Mouse (Mus musculus): ENCODE data around the gene Cyp4f16. TPM values are rescaled to one million over a fixed set of nuclear protein-coding genes. Genes with fewer than 3 reads are reported as not detected.
"Not testable (repeated sequence)": the region's sequence is repeated elsewhere in the genome, so short reads cannot be mapped to it uniquely, and the experiment has no call there.

Cyp4f16 gene
- 3.4 and 10.1 TPM in 2 replicates for polyA plus RNA-seq (2011; ENCODE audit: insufficient read depth, insufficient read length, low replicate concordance, missing spikeins)

- not testable (repeated sequence) for H3K4me1 ChIP-seq (ENCODE audit: control insufficient read depth, insufficient read depth, low read length); H3K27ac ChIP-seq (ENCODE audit: control insufficient read depth, insufficient read depth, low read depth, low read length, poor library complexity)
- WGBS, result 5% methylated on average over 5 of the region's 5 CpGs
Measured at GRCm38 (mm10) chr17:32536051-32536866, at the start of gene Cyp4f16. Gene Cyp4f16 (plus strand): TSS chr17:32536558.

GRCm38 (mm10) chr17:32492349-32492980, 43.9 kb upstream of the Cyp4f16 start:
- Histone ChIP-seq H3K27ac (ENCODE audit: control insufficient read depth, insufficient read depth, low read depth, low read length, poor library complexity) (no peak overlapping the region), H3K4me1 (ENCODE audit: control insufficient read depth, insufficient read depth, low read length) (no peaks in the 10 kb centered on the region; the same call in 1 of the 2 replicates), H3K4me3 (replicated peaks; ENCODE audit: control insufficient read depth, low read depth, low read length) (peak overlapping the region; percentile 33)
- TF ChIP-seq CTCF (IDR thresholded peaks at IDR 0.05; ENCODE audit: control insufficient read depth, insufficient read depth, low read length) (no peak), POLR2A (IDR thresholded peaks at IDR 0.05; ENCODE audit: borderline replicate concordance, control insufficient read depth, low read depth, low read length) (no peak)
- WGBS, result 20% methylated on average over 30 of the region's 30 CpGs

More at GRCm38 (mm10) chr17:32536051-32536866, at the start of gene Cyp4f16:
- peak within 1 kb of the TSS; percentile 55 for H3K4me3 ChIP-seq (replicated peaks; ENCODE audit: control insufficient read depth, low read depth, low read length)

- Histone ChIP-seq H3K27ac (ENCODE audit: control insufficient read depth, insufficient read depth, low read depth, low read length, poor library complexity) (no peak overlapping the region), H3K4me1 (ENCODE audit: control insufficient read depth, insufficient read depth, low read length) (no peaks in the 10 kb centered on the region; the same call in 1 of the 2 replicates), H3K4me3 (replicated peaks; ENCODE audit: control insufficient read depth, low read depth, low read length) (no peak overlapping the region)
- WGBS, result 36% methylated on average over 1 of the region's 1 CpGs
- TF ChIP-seq CTCF (IDR thresholded peaks at IDR 0.05; ENCODE audit: control insufficient read depth, insufficient read depth, low read length) (peak; percentile 43; the same call in 1 of the 2 replicates), POLR2A (IDR thresholded peaks at IDR 0.05; ENCODE audit: borderline replicate concordance, control insufficient read depth, low read depth, low read length) (no peak)
Measured at GRCm38 (mm10) chr17:32494601-32495000, 41.8 kb upstream of the Cyp4f16 start.

GRCm38 (mm10) chr17:32500511-32500910, 35.8 kb upstream of the Cyp4f16 start:
- 78% methylated on average over 4 of the region's 4 CpGs for WGBS
- not testable (repeated sequence) for H3K4me3 ChIP-seq (replicated peaks; ENCODE audit: control insufficient read depth, low read depth, low read length); H3K4me1 ChIP-seq (ENCODE audit: control insufficient read depth, insufficient read depth, low read length); H3K27ac ChIP-seq (ENCODE audit: control insufficient read depth, insufficient read depth, low read depth, low read length, poor library complexity)

GRCm38 (mm10) chr17:32501051-32501450, 35.3 kb upstream of the Cyp4f16 start:
- Histone ChIP-seq H3K4me3 (replicated peaks; ENCODE audit: control insufficient read depth, low read depth, low read length) (no peak overlapping the region), H3K27ac (ENCODE audit: control insufficient read depth, insufficient read depth, low read depth, low read length, poor library complexity) (no peak overlapping the region), H3K4me1 (ENCODE audit: control insufficient read depth, insufficient read depth, low read length) (no peaks in the 10 kb centered on the region)
- WGBS, result 71% methylated on average over 3 of the region's 3 CpGs
- TF ChIP-seq CTCF (IDR thresholded peaks at IDR 0.05; ENCODE audit: control insufficient read depth, insufficient read depth, low read length) (no peak), POLR2A (IDR thresholded peaks at IDR 0.05; ENCODE audit: borderline replicate concordance, control insufficient read depth, low read depth, low read length) (no peak)

GRCm38 (mm10) chr17:32503111-32503510, 33.2 kb upstream of the Cyp4f16 start:
- no peak for TF ChIP-seq POLR2A (IDR thresholded peaks at IDR 0.05; ENCODE audit: borderline replicate concordance, control insufficient read depth, low read depth, low read length)
- Histone ChIP-seq H3K27ac (ENCODE audit: control insufficient read depth, insufficient read depth, low read depth, low read length, poor library complexity) (no peak overlapping the region), H3K4me1 (ENCODE audit: control insufficient read depth, insufficient read depth, low read length) (no peaks in the 10 kb centered on the region), H3K4me3 (replicated peaks; ENCODE audit: control insufficient read depth, low read depth, low read length) (no peak overlapping the region)
- 66% methylated on average over 2 of the region's 2 CpGs for WGBS

- WGBS, result 3% methylated on average over 30 of the region's 30 CpGs
- H3K27ac ChIP-seq (ENCODE audit: control insufficient read depth, insufficient read depth, low read depth, low read length, poor library complexity), result no peak within 1 kb of the TSS
Measured at GRCm38 (mm10) chr17:32505851-32506728, 30.3 kb upstream of the Cyp4f16 start, which contains the start of gene Cyp4f17. Gene Cyp4f17 (plus strand): TSS chr17:32506050.

GRCm38 (mm10) chr17:32506729-32507245, 29.6 kb upstream of the Cyp4f16 start:
- 60% methylated on average over 9 of the region's 9 CpGs for WGBS
- H3K4me1 ChIP-seq (ENCODE audit: control insufficient read depth, insufficient read depth, low read length), result no peaks in the 10 kb centered on the region
- H3K4me3 ChIP-seq (replicated peaks; ENCODE audit: control insufficient read depth, low read depth, low read length), result peak overlapping the region; percentile 3
- H3K27ac ChIP-seq (ENCODE audit: control insufficient read depth, insufficient read depth, low read depth, low read length, poor library complexity), result no peak overlapping the region
- TF ChIP-seq CTCF (IDR thresholded peaks at IDR 0.05; ENCODE audit: control insufficient read depth, insufficient read depth, low read length) (no peak), POLR2A (IDR thresholded peaks at IDR 0.05; ENCODE audit: borderline replicate concordance, control insufficient read depth, low read depth, low read length) (no peak)

More at GRCm38 (mm10) chr17:32505851-32506728, 30.3 kb upstream of the Cyp4f16 start, which contains the start of gene Cyp4f17:
- H3K4me1 ChIP-seq (ENCODE audit: control insufficient read depth, insufficient read depth, low read length), result no peaks in the 10 kb centered on the region
- TF ChIP-seq CTCF (IDR thresholded peaks at IDR 0.05; ENCODE audit: control insufficient read depth, insufficient read depth, low read length) (no peak), POLR2A (IDR thresholded peaks at IDR 0.05; ENCODE audit: borderline replicate concordance, control insufficient read depth, low read depth, low read length) (no peak)
- H3K4me3 ChIP-seq (replicated peaks; ENCODE audit: control insufficient read depth, low read depth, low read length), result peak within 1 kb of the TSS; percentile 58
